Mouse (Mus musculus) spleen, adult 2 months (tissue): ENCODE data around the gene Eral1. TPM values are rescaled to one million over a fixed set of nuclear protein-coding genes. Genes with fewer than 3 reads are reported as not detected.

Experiments
- DNase-seq, 2 experiments: peaks; one replicate each; pipeline versions ENCODE4 v3.0.0 to v3.0.0-alpha.2; 2012 to 2021; ENCODE audit warnings: low spot score in 2 of 2, low read depth in 1 of 2
- H3K27ac ChIP-seq: fragments of 200-500 bp; 2 replicates; pipeline ENCODE4 v1.5.1; 2012; ENCODE audit warnings: low read length, inconsistent platforms; ENCODE audit not compliant: insufficient read depth
- H3K27me3 ChIP-seq: fragments of 200-500 bp; 2 replicates; pipeline ENCODE4 v1.6.1; 2012; ENCODE audit warnings: mild to moderate bottlenecking, moderate library complexity, low read length, inconsistent platforms; ENCODE audit not compliant: control insufficient read depth, insufficient read depth
- H3K36me3 ChIP-seq: fragments of 200-500 bp; 2 replicates; pipeline ENCODE4 v1.6.1; 2012; ENCODE audit warnings: mild to moderate bottlenecking, low read length, inconsistent platforms; ENCODE audit not compliant: control insufficient read depth, insufficient read depth
- H3K4me1 ChIP-seq: fragments of 200-500 bp; 2 replicates; pipeline ENCODE4 v1.6.1; 2011; ENCODE audit warnings: inconsistent platforms; ENCODE audit not compliant: control insufficient read depth, insufficient read depth, insufficient read length
- H3K4me3 ChIP-seq: fragments of 200-500 bp; 2 replicates; pipeline ENCODE4 v1.5.1; 2011; ENCODE audit warnings: mild to moderate bottlenecking, inconsistent platforms; ENCODE audit not compliant: insufficient read depth, insufficient read length; ENCODE audit errors: extremely low read depth
- CTCF ChIP-seq: fragments of 200-500 bp; IDR thresholded peaks from 2 replicates; pipeline ENCODE4 v1.5.1; 2011; ENCODE audit warnings: mild to moderate bottlenecking, inconsistent platforms; ENCODE audit not compliant: insufficient read depth, insufficient read length, insufficient replicate concordance; ENCODE audit errors: extremely low read depth
- POLR2A ChIP-seq: fragments of 200-500 bp; IDR thresholded peaks from 2 replicates; pipeline ENCODE4 v1.6.1; 2011; ENCODE audit warnings: low read depth, low read length, inconsistent platforms
- WGBS: fragments of 180-500 bp; shearing (Covaris S2); methylation state at CpG from one replicate; pipeline ENCODE4 v1.1.7; 2018; 5-methylcytosine and 5-hydroxymethylcytosine counted together
- polyA plus RNA-seq: library from polyadenylated mRNA; depleted of rRNA; stranded (reverse); fragments of >200 nt; gene quantifications from 2 replicates; pipeline ENCODE4 v1.2.3, GENCODE M21; 2012

The Eral1 gene
- polyA plus RNA-seq, 1 experiment, result 21.4 TPM

DNA sequence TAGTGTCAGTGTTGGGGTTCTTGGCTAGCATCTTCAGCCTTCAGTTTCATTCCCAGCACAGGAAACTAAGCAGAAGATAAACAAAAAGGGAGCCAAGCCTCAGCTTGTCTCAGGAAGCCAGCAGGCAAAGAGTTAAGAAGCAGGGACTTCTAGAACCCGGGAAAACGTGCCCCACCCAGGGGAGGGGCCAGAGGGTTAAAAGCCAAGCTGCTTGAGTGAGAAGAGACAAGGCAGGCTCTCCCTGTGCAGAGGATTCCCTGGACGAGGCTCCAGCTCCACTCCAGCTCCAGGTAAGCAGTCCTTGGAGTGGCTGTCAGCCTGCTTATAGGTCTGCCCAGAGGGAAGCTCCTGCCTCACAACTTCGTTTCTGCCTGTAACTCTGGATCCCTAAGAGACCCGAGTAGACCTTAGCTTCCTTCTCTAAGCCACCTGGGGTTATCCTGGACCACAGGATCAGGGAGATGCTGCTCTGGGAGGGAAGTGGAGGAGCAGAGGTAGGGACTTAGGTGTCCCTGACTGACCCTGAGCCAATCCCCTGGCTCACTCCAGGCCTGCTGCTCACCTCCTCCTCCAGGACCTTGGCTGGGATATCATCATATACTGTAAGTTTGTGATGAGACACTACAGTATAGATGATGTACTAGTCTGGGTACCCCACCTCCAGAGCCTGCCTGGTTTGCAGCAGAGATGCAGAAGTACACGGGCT lies 7.6 kb downstream of the Eral1 start:
- Histone ChIP-seq H3K4me1 (no peaks in the 10 kb centered on the region), H3K27ac (peak overlapping the region; percentile 63), H3K27me3 (no peaks in the 10 kb centered on the region), H3K4me3 (peak overlapping the region; percentile 35), H3K36me3 (peaks cover 21% of the 10 kb centered on the region)
- no peak for DNase-seq
- WGBS, result 54% methylated on average over 6 of the region's 6 CpGs
- TF ChIP-seq CTCF, result no peak
- no peak for TF ChIP-seq POLR2A

DNA sequence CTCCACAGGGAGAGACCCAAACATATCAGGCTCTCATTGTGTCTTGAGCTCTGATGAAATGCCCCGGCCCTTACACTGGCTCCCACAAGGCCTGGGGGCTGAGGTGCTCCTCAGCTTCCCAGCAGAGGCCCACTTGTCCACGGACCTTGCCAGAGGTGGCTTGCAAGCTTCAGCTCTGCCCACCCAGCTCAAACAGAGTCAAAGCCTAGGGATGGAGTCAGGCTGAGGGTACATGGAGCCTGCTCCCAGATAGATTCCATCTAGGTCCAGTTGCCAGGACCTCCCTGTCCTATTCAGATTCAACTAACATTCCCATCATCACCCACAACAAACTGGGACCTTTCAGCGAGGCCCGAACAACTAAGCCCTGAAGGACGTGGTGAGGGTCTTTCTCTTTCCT lies 8.2 kb downstream of the Eral1 start:
- 89% methylated on average over 5 of the region's 5 CpGs for WGBS
- Histone ChIP-seq H3K4me1 (no peaks in the 10 kb centered on the region), H3K27ac (peak overlapping the region; percentile 63; the same call in 1 of the 2 replicates), H3K4me3 (no peak overlapping the region), H3K27me3 (no peaks in the 10 kb centered on the region), H3K36me3 (peaks cover 21% of the 10 kb centered on the region)
- TF ChIP-seq CTCF (no peak), POLR2A (no peak)
- DNase-seq, result no peak

- Histone ChIP-seq H3K4me3 (no peak overlapping the region), H3K27ac (peak overlapping the region; percentile 24; the same call in 1 of the 2 replicates), H3K4me1 (no peaks in the 10 kb centered on the region), H3K27me3 (no peaks in the 10 kb centered on the region), H3K36me3 (peaks cover 13% of the 10 kb centered on the region)
- no peak for TF ChIP-seq CTCF
- TF ChIP-seq POLR2A, result no peak
- WGBS, result 83% methylated on average over 6 of the region's 6 CpGs
- no peak for DNase-seq
These were observed 10.5 kb downstream of the Eral1 start for GRCm38 (mm10) chr11:78069646-78070045.

DNA sequence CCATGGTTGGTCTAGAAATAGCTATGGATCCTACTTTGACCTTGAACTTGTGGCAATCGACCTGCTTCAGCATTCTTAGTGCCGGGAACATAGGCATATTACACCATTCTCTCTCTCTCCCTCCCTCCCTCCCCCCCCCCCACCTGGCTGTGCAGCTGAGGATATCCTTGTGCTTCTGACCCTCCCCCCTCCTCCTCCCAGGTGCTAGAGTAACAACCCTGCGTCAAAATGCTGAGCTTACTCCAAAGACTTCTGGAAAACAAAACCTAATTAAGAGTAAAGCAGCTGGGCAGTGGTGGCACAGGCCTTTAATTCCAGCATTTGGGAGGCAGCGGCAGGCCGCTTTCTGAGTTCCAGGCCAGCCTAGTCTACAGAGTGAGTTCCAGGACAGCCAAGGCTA lies 11.1 kb downstream of the Eral1 start:
- WGBS, result 81% methylated on average over 5 of the region's 5 CpGs

GRCm38 (mm10) chr11:78067566-78067965 lies 12.6 kb downstream of the Eral1 start:
- no peak for TF ChIP-seq CTCF
- TF ChIP-seq POLR2A, result no peak
- Histone ChIP-seq H3K27me3 (no peaks in the 10 kb centered on the region), H3K27ac (no peak overlapping the region), H3K4me1 (no peaks in the 10 kb centered on the region), H3K4me3 (no peak overlapping the region), H3K36me3 (no peaks in the 10 kb centered on the region; the same call in 1 of the 2 replicates)
- DNase-seq, result no peak
- 62% methylated on average over 5 of the region's 5 CpGs for WGBS

More for the DNA sequence above, 11.1 kb downstream of the Eral1 start:
- no peak overlapping the region for H3K27ac ChIP-seq
- H3K36me3 ChIP-seq, result peaks cover 8% of the 10 kb centered on the region
- TF ChIP-seq POLR2A (no peak), CTCF (no peak)
- no peak for DNase-seq
- H3K27me3 ChIP-seq, result no peaks in the 10 kb centered on the region
- no peaks in the 10 kb centered on the region for H3K4me1 ChIP-seq
- no peak overlapping the region for H3K4me3 ChIP-seq

DNA sequence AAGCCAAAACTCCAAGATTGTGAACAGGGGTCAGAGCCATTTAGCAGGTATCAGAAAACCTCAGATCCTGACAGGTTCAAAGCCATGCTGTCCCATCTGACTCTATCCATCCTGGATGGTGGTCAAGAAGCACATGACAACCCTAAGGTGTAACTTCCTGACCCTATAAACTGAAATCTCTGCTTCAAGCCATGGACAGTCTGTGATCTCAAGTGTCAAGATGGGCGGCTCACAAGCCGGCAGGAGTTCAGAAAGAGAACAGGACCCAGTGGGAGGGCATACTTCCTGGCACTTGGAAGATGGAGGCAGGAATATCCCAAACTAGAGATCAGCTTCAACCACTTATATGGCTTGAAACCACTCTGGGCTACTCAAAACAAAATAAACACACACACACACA lies 13.5 kb downstream of the Eral1 start:
- Histone ChIP-seq H3K36me3 (no peaks in the 10 kb centered on the region), H3K4me1 (no peaks in the 10 kb centered on the region), H3K4me3 (no peak overlapping the region), H3K27ac (0 out of 2 replicates have a peak overlapping the region, but pooled peaks have one; percentile 29), H3K27me3 (no peaks in the 10 kb centered on the region)
- DNase-seq, result no peak
- TF ChIP-seq POLR2A (no peak), CTCF (no peak)
- 86% methylated on average over 2 of the region's 2 CpGs for WGBS

DNA sequence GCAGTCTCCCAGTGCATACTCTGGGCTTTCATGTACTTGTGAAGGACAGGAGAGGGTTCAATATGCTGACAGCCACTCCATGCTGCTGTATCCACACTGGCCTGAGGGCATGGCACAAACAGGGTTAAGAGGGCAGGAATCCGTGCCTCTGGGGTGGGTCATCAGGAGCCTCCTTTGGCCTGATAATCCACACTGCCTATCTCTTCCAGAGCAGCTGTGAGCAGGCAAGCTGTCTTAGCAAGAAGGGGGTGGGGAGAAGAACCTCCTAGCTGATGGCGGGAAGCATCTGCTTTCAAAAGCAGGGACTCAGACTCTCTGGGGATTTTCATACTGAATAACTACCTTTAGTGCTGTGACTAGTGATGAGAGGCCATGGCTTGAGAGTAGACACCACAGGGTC lies 14.3 kb downstream of the Eral1 start:
- 72% methylated on average over 2 of the region's 2 CpGs for WGBS
- Histone ChIP-seq H3K4me1 (no peaks in the 10 kb centered on the region), H3K36me3 (no peaks in the 10 kb centered on the region), H3K27ac (peak overlapping the region; percentile 29; the same call in 1 of the 2 replicates), H3K27me3 (no peaks in the 10 kb centered on the region), H3K4me3 (no peak overlapping the region)
- DNase-seq, result no peak
- TF ChIP-seq POLR2A, result no peak

DNA sequence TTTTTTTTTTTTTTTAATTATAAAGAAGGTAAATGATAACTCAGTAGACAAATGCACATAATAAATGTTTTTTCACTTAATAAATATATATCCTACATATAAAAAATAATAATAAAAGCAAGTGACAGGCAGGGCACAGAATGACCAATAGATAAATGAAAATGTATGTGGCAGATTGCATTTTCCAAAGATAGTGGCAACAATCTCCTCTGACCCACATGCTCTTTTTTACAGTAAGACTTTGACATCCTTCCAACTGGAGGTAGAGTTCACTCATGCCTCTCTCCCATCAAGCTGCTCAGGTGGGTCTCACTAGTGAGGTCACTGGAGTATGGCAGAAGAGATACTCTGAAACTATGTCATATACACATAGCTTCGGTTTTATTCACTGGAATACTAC lies 17.6 kb downstream of the Eral1 start:
- Histone ChIP-seq H3K4me1 (no peaks in the 10 kb centered on the region), H3K4me3 (no peak overlapping the region), H3K27me3 (no peaks in the 10 kb centered on the region), H3K27ac (no peak overlapping the region), H3K36me3 (peaks cover 3% of the 10 kb centered on the region; the same call in 1 of the 2 replicates)
- 80% methylated on average over 1 of the region's 1 CpGs for WGBS
- TF ChIP-seq POLR2A (no peak), CTCF (no peak)
- DNase-seq, result no peak
